Mouse (Mus musculus) bone marrow macrophage, adult 2 months (primary cell): Measurements from ENCODE around the gene Ccdc85b.

Experiments
- CTCF ChIP-seq: IDR thresholded peaks from 2 replicates; pipeline ENCODE4 v1.5.1; 2012; ENCODE audit warnings: low read depth, mild to moderate bottlenecking, low read length, moderate library complexity
- POLR2A ChIP-seq: IDR thresholded peaks from 2 replicates; pipeline ENCODE4 v1.6.1; 2012; ENCODE audit warnings: mild to moderate bottlenecking, low read depth, low read length, borderline replicate concordance

DNA sequence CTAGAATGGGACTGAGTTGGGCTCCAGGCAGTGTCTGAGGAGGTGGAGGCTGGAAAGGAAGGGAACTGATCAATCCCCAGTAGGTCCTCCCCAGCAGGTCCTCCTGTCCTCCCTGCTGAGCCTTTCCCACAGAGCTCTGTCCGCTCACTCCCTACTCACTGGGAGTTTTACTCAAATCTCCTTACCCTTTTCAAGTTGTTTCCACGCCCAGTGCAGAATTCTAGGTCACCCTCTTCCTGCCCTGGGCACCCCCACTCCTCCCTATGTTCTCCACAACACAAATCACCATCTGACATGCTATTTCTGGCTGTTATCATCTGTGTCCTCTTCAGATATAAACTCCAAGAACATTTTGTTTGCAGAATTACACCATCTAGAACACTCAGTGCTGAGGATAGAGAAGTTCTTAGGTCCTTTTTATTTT, 43.1 kb downstream of the Ccdc85b start:
- no peak for TF ChIP-seq CTCF
- TF ChIP-seq POLR2A = no peak
